Mouse (Mus musculus) hematopoietic stem cell, adult 5-6 weeks (primary cell): ENCODE results near the gene Gm42906. TPM values are rescaled to one million over a fixed set of nuclear protein-coding genes. Genes with fewer than 3 reads are reported as not detected.

ENCODE experiments used
- ATAC-seq, 2 experiments: fragments of 125-278 bp in 1 of 2; replicated peaks in 1 of 2; 2 replicates each; pipeline ENCODE4 v1.8.0; 2016 to 2017; ENCODE audit warnings: inconsistent platforms in 2 of 2, mild to moderate bottlenecking in 2 of 2, moderate number of reproducible peaks in 2 of 2, low read depth in 1 of 2, moderate TSS enrichment in 1 of 2; ENCODE audit not compliant: low FRiP score in 2 of 2, poor library complexity in 2 of 2, severe bottlenecking in 2 of 2, insufficient read depth in 1 of 2, low TSS enrichment in 1 of 2
- total RNA-seq: library from RNA; stranded (forward); fragments of 172-1452, 232-1000 nt; gene quantifications from 2 replicates; pipeline ENCODE4 v1.2.3, GENCODE M21; 2017

Gene Gm42906
- total RNA-seq, 1 experiment from 2014 or later: not detected

DNA sequence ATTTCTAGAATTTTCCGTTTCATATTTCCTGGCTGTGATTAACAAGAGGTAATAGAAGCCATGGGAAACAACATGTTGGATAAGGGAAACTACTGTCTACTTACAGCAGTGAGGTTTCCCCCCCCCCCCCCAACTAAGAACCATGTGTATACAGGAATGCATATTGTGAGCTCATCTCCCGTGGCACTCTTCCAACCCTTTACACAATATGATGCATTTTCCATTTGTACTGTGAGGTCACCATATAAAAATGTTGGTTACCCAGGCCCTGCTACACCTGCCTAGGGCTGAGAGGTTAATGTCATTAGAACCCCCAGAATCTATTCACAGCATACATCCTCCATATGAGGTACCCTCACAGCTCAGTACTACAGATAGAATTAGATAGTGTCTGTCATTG is 310.1 kb downstream of the Gm42906 start:
- ATAC-seq: no peak

DNA sequence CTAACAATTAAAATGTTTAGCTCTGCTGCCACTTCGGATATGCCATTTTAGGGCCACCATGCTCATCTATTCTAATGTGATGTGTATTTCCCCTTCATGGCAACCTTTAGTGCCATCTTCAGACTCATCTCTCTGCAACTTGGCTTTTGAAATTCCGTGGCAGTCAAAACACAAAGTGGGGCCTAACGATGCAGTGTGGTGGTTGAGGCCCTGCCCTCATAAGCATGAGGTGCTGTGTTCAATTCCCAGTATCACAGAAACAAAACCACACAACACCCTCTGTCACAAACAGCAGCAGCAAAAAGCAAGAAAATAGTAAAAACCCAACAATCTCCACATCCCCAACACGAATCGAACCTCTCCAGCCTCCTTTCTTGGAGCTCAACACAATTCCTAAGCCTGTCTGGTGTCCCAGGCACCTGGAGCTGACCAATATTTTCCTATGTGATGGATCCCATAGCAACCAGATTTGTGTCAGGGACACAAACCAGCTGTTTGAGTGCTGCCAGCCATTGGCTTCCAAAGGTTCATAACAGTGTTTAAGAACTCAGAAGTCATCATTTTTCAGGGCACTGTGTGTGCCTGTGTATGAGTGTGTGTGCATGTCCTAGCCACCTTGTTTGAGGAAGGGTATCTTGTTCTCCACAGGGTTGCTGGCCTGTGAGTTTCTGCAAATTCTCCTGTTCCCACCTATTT is 311.6 kb downstream of the Gm42906 start:
- ATAC-seq: no peak

DNA sequence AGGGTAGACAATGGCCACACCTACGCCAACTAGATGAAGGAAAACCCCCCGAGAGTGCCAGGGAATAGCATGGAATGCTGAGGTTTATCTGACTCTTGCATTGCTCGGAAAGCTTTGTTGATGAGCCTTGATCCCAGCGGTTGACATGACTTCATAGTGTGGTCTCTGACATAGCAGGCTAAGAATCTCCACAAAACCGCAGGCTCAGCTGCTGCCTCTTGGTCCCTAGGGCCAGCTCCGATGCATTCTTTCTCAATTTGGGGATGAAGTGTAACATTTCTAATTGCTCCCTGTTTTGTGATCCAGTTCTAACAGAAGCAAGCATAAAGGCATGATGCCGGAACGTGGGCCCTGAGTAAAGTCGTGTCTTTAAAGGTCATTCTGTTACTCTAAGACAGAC is 315.2 kb downstream of the Gm42906 start:
- ATAC-seq: no peak

DNA sequence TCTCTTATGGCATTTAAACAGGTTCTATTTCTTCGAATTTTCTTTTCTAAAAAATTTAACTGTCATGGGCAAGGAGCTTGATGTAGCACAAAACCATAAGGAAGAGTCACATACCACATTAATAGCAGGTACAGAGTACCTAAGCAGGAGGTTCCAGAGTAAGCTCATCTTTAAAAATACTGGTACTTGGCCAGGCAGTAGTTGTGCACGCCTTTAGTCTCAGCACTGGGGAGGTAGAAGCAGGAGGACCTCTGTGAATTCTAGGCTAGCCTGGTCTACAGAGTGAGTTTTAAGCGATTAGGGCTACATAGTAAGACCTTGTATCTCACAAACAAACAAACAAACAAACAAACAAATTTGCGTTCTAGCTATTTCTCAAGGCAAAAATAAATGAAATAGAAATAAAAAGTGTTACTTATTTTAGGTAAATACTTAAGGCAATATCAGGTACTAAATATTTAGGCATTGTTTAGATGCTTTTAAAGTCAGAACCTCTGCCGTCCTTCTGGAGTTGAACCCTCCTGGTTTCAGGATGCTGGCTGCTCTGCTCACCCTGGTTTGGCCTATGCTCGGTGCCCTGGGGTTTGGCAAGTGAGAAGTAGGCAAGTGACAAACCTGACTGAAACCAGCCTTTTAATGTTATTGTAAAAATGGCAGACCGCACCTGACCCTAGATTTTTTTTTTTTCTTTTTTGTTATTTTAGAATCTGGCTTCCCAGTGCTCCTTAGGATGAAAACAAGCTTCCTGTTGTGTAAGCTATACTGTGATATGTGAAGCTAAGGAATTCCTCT is 316.7 kb downstream of the Gm42906 start:
- no peak for ATAC-seq

DNA sequence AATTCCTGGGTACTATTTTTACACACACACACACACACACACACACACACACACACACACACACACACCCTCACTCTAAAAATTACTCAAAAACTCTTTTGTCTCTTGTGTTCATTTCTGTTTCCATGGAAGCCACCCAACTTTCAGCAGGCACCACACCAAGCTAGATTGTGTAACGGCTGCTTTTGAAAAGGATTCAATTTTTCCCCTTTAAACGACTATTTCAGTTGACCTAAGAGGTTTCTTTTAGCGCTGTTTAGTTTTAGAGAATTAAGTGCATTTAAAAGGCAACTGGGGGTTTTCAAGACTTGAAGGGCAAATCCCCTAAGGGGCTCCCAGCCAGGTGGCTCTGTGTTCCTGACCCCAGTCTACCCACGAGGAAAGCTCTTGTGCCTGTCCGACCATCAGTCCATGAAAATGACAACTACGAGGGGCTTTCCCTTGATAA is 317.5 kb downstream of the Gm42906 start:
- ATAC-seq: no peak

DNA sequence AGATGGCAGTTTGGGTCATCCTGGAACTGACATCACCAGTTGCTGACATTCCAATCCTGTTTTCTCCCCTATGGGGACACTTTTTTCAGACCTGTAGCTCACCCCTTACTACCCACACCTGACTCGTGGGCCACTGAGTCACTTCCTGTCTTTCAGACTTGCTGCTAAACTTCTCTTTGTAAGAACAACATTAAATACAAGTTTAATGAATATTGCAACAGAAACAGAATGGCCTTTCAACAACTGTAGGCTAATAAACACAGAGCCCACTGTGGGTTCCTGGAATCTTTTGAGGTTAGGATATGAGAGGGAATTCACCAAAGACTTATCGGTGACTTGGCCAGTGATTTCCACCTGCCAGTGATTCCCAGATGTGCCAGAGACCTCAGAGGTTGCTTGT is 318.1 kb downstream of the Gm42906 start:
- no peak for ATAC-seq

DNA sequence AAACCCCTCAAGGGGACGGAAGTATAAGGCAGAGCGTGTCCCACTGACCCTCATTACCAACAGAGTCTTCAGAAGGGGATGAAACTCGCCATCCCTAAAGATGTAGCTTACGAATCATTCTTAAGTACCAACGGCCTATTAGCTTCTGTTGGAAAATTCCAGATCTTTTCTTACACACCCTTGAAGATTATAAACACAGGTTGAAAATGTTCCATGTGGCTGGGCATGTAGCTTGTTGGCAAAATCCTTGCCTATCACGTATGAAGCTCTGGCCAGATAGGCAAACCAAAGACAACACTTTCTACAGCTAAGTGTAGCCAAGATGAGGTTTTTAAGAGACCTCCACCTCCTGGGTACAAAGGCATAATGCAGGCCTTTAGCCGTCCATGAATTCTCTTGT is 319.0 kb downstream of the Gm42906 start:
- ATAC-seq: no peak

DNA sequence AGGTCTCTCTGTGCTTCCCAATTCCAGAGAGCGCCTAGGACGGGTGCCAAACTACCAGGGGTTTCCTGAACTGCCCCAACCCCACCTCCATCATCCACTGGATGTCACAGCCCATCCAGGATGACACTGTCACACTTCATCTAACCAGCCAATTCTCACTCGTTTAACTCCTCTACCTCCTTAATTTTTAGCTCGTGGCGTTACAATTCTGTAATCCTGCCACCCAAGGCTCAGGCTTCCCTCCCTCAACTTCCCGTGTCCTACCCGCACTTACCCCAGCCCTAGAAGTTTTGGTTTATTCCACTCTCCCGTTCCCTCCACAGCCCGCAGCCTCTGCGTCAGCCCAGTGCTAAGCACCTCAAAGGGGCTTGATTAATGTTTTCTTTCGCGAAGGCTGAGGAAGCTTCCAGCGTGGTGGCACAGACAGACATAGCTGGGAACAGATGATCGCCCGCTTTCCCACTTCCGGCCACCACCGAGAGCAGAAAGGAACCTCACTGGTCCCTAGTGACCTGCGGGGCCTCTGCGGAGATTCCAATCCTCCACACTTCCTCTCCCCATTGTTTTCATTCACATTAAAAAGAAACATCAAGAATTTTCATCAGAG is 319.6 kb downstream of the Gm42906 start:
- peak; percentile 51 to 52 for ATAC-seq

DNA sequence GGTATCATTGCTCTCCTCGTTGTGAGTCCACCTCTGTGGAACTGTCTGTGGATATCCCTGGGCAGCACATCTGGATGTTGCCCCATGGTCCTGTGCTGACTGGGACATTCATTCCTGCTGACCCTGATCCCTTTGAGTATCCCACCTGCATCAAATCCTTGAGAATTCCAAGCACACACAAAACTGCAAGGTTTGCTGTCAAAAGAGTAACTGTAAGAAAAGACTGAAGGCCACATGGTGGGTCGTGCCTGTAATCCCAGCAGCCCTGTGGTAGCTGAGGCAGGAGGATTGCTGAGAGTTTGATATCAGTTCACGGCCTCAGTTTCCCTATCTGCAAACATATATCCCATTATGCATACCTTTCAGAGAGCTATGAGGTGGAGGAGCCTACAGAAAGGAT is 321.1 kb downstream of the Gm42906 start:
- no peak for ATAC-seq

DNA sequence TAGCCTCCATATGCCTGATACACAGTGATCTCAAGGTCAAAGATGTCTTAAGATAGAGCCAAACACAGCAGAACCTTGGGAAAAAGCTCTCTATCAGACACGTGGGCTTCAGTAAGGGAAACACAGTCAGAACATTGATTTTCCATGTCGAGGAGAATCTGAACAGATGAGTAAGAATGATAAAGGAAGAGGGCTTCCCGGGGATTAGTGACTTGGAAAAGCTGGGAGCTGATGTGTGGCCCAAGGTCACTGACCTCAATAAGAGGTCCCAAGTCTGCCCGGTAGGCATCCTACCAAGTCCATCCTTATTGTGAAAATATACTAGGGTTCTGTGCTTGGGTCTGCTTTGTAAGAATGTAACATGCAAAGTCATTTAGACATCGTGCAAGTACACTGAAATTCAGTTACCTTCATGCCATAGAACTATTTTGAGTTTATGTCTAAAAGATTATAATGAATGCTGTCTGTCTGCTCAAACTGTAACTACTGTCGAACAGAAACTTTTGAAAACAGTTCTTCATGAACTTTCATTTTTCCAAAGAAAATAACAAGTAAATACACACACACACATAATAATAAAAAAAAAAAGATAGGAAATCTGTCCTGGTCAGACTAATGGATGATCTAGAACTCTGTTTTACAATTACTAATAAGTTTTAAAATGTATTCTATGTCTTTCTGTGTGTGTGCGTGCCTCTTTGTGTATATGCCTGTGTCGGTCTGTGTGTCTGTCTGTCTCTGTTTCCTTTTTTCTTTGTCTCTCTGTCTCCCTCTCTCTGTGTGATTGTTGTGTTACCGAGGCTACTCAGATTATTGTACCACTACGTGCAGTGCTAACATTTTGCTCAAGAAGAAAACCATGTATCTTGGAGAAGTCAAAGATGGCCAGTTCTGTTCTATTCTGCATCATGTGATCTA is 322.6 kb downstream of the Gm42906 start:
- ATAC-seq: no peak

DNA sequence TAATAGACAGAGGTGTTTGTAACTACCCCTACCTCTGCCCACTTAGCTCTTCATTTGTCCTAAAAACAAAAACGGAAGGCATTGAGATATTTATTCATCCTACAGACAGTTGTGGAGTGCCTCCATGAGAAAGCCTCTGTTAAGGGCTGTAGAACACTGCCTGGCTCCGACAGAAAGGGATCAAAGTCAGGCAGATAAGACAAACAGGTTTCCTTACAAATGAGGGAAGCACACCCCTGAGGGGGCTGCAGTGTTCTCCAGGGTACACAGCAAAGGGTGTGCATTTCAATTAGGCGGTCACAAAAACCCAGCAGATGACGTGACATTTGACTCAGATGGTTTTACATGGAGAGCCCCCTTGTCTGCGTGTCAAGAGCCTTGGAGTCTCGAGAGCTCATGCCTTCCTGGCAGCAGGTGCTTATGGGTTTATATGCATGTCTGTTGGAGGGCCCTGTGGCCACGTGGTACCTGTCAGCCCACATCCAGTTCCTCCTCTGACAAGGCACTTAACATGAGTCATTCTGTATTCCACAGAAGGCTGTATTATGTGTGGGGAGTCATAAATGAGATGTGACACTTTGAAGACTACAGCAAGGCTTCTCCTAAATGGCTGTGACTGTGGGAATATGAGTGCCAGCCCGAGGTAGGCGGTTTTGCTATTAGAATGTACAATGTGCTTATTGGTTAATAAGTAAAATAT is 323.5 kb downstream of the Gm42906 start:
- ATAC-seq: peak; percentile 61 to 65

DNA sequence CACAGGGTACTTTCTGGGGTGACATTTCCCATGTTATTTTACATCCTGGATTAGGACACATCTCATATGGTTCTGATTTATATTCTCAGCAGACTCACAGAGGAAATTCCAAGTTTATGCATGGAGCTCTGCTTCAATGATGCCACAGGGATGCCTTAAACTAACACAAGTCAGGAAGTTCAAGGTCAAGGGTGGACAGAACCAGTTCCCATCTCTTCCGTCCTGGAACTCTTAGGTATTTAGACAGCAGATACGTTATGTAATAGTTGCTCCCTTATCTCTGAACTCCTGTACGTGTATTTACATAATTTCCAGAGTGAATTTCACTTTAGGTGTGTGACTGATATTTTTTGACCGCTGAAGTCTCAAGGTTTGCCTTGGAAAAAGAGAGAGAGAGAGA is 324.7 kb downstream of the Gm42906 start:
- no peak for ATAC-seq

DNA sequence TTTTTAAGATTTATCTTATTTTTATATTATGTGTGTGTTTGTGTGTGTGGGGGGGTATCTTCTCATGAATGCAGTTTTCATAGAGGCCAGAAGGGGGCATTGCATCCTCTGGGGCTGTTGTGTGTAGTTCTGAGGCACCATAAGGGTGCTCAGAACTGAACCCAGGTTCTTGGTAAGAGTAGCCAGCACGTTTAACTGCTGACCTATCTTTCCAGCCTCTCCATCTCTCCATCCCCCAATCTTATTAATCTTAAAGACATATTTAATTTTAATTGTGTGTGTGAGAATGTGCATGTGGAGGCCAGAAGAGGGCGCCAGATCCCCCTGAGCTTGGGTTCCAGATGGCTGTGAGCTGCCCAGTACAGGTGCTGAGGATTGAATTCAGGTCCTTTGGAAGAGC is 325.7 kb downstream of the Gm42906 start:
- ATAC-seq: no peak

DNA sequence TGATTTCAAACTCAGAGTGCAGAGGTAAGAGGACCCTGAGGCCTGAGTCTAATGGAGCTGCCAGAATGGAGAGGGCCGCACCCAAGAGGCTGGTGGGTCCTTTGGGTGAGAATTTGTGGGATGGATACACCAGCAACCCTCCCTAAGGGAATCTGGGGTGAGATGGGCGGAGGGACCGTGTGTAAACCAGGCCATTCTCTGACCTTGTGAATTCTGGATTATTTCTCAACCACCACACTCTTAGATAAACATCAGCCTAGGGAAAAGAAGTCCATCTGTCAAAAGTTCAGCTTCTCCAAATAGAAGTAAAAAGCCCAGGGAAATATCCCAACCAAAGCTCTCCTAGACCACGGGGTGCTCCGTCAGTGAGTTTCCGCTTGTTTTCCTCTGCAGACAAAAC is 332.0 kb downstream of the Gm42906 start:
- ATAC-seq: no peak

DNA sequence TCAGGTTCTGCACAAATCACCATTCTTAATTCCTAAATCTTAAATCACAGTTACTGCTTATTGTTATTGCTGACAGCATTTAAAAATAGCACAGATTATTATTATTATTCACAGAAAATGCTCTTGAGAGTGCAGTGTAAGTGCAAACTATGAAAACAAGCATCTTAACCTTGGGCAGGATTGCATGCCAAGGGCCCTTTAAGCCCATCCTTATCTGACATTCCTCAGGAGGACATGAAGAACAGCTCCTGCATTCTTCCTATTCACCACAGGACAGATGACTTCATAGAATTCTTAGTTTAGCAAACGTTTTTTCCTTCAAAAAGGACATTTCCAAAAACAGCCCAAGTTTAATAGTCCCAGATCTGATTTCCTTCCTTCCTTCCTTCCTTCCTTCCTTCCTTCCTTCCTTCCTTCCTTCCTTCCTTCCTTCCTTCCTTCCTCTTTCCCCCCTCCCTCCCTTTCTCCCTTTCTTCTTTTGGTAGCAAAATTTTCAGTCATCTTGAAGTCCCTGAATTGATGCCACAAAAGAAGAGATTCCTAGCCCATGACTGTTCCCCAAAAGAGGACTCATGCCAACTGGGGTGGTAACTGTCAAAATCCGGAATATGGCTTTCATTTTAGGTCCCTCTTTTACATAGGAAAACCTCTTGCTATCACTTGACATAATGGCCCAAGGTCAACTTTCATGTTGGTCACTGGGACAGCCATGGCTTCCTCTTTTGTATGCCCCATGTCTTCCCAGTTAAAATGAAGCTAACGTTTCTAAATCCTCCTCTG is 334.9 kb downstream of the Gm42906 start:
- ATAC-seq: no peak

DNA sequence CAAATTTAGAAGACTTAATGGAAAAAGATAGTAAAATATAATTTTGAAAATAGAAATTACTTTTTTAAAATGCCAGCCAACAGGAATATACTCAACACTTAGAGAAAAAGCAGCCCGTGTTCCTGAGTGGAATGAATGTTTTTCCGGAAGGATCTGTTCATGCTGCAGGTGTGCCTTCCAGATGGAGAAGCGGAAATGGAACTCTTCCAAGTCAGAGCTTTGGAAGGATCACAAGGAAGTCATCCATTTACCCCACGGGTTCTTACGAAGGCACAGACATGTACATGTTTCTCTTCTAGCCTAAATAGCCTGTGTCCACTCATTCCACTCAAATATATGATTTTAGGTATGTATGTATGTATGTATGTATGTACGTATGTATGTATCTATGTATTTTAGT is 337.0 kb downstream of the Gm42906 start:
- ATAC-seq: no peak
